Mouse (Mus musculus): Measurements from ENCODE around the gene Gm49392. TPM values are rescaled to one million over a fixed set of nuclear protein-coding genes. Genes with fewer than 3 reads are reported as not detected.

Gene Gm49392
- 0.99 TPM for polyA plus RNA-seq (2014; fragmentation: Illumina TruSeq; extraction: RNeasy Lipid Tissue Mini Kit (QIAGEN cat#74804); ENCODE audit: low read depth, low replicate concordance)

GRCm38 (mm10) chr13:60896794-60897193, at the start of gene Gm49392:
TSS of gene Gm49392 (minus strand) at chr13:60896894.

GRCm38 (mm10) chr13:60941884-60942283, 45.2 kb upstream of the Gm49392 start, which contains the start of gene Tpbpa:
TSS of gene Tpbpa (minus strand) at chr13:60941984.

GRCm38 (mm10) chr13:60936500-60936901, 39.8 kb upstream of the Gm49392 start, which contains the start of the genes Gm49391 and Ctla2a:
TSS of gene Gm49391 (minus strand) at chr13:60936571.
TSS of gene Ctla2a (minus strand) at chr13:60936625.

GRCm38 (mm10) chr13:60935490-60935889, 38.8 kb upstream of the Gm49392 start, which contains the start of gene Gm49393:
TSS of gene Gm49393 (minus strand) at chr13:60935590.

GRCm38 (mm10) chr13:60904780-60905179, 8.1 kb upstream of the Gm49392 start, which contains the start of gene Tpbpb:
TSS of gene Tpbpb (minus strand) at chr13:60904880.

GRCm38 (mm10) chr13:60897328-60897727, 634 bp upstream of the Gm49392 start, which contains the start of gene Ctla2b:
TSS of gene Ctla2b (minus strand) at chr13:60897447.

GRCm38 (mm10) chr13:60864281-60864680, 32.4 kb downstream of the Gm49392 start, which contains the start of gene 4930486L24Rik:
TSS of gene 4930486L24Rik (minus strand) at chr13:60864475.

GRCm38 (mm10) chr13:60802749-60803148, 93.9 kb downstream of the Gm49392 start, which contains the start of gene Ctsll3:
TSS of gene Ctsll3 (minus strand) at chr13:60802849.

Other genes with a start within 250 kb of the Gm49392 start
- not detected for gene BC051665, start 110.5 kb downstream of the Gm49392 start, polyA plus RNA-seq (2014; fragmentation: Illumina TruSeq; extraction: RNeasy Lipid Tissue Mini Kit (QIAGEN cat#74804); ENCODE audit: low read depth, low replicate concordance)
- gene Ctsll3, start 94.0 kb downstream of the Gm49392 start, polyA plus RNA-seq (2014; fragmentation: Illumina TruSeq; extraction: RNeasy Lipid Tissue Mini Kit (QIAGEN cat#74804); ENCODE audit: low read depth, low replicate concordance) = not detected
- 64.6 TPM for gene 4930486L24Rik, start 32.4 kb downstream of the Gm49392 start, polyA plus RNA-seq (2014; fragmentation: Illumina TruSeq; extraction: RNeasy Lipid Tissue Mini Kit (QIAGEN cat#74804); ENCODE audit: low read depth, low replicate concordance)
- 6.6 TPM for gene Ctla2b, start 553 bp upstream of the Gm49392 start, polyA plus RNA-seq (2014; fragmentation: Illumina TruSeq; extraction: RNeasy Lipid Tissue Mini Kit (QIAGEN cat#74804); ENCODE audit: low read depth, low replicate concordance)
- not detected for gene Tpbpb, start 8.0 kb upstream of the Gm49392 start, polyA plus RNA-seq (2014; fragmentation: Illumina TruSeq; extraction: RNeasy Lipid Tissue Mini Kit (QIAGEN cat#74804); ENCODE audit: low read depth, low replicate concordance)
- gene Gm49393, start 38.7 kb upstream of the Gm49392 start, polyA plus RNA-seq (2014; fragmentation: Illumina TruSeq; extraction: RNeasy Lipid Tissue Mini Kit (QIAGEN cat#74804); ENCODE audit: low read depth, low replicate concordance) = 295 TPM
- 13.1 TPM for gene Gm49391, start 39.7 kb upstream of the Gm49392 start, polyA plus RNA-seq (2014; fragmentation: Illumina TruSeq; extraction: RNeasy Lipid Tissue Mini Kit (QIAGEN cat#74804); ENCODE audit: low read depth, low replicate concordance)
- 52.9 TPM for gene Ctla2a, start 39.7 kb upstream of the Gm49392 start, polyA plus RNA-seq (2014; fragmentation: Illumina TruSeq; extraction: RNeasy Lipid Tissue Mini Kit (QIAGEN cat#74804); ENCODE audit: low read depth, low replicate concordance)
- gene Tpbpa, start 45.1 kb upstream of the Gm49392 start, polyA plus RNA-seq (2014; fragmentation: Illumina TruSeq; extraction: RNeasy Lipid Tissue Mini Kit (QIAGEN cat#74804); ENCODE audit: low read depth, low replicate concordance) = not detected
- gene Ctsj, start 109.1 kb upstream of the Gm49392 start, polyA plus RNA-seq (2014; fragmentation: Illumina TruSeq; extraction: RNeasy Lipid Tissue Mini Kit (QIAGEN cat#74804); ENCODE audit: low read depth, low replicate concordance) = not detected
- gene Ctsq, start 143.7 kb upstream of the Gm49392 start, polyA plus RNA-seq (2014; fragmentation: Illumina TruSeq; extraction: RNeasy Lipid Tissue Mini Kit (QIAGEN cat#74804); ENCODE audit: low read depth, low replicate concordance) = not detected

All from adrenal gland, adult 10 weeks (tissue).